Mouse (Mus musculus): Measurements from ENCODE around the gene Dut. TPM values are rescaled to one million over a fixed set of nuclear protein-coding genes. Genes with fewer than 3 reads are reported as not detected.

Dut gene
- polyA plus RNA-seq, 1 experiment, result 15.8 TPM

DNA sequence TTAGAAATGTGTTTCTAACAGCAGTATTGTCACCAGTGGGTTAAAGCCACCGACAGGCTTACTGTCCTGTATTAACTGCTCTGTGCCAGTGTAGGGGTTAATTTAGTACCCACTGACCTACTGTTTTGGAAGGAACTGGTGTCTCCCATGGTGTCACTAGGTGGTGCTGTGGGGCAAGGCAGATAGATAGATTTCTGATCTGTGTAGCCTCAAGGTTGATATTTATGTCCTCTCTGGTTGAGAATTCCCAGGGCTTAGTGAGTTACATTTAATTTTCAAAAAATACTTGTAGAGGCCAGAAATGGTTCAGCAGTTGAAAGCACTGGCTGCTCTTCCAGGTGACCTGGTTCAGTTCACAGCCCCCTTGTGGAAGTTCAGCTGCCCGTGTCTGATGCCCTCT is 5.3 kb downstream of the Dut start:
- TF ChIP-seq POLR2A (IDR thresholded peaks at IDR 0.05; ENCODE audit: low read depth, low read length) (no peak), CTCF (conservative IDR thresholded peaks at IDR 0.05; ENCODE audit: insufficient read depth, insufficient read length, low read depth, low read length) (peak; percentile 61)
- Histone ChIP-seq H3K36me3 (ENCODE audit: control insufficient read depth, insufficient read depth, low read length) (no peaks in the 10 kb centered on the region; the same call in 1 of the 2 replicates), H3K27me3 (replicated peaks; ENCODE audit: control insufficient read depth, insufficient read depth, low read length) (no peaks in the 10 kb centered on the region), H3K4me3 (ENCODE audit: insufficient read depth, low read depth, low read length) (no peak overlapping the region), H3K27ac (ENCODE audit: insufficient read depth, low read depth, low read length) (no peak overlapping the region), H3K4me1 (ENCODE audit: control insufficient read depth, insufficient read depth, low read length) (0 out of 2 replicates have a peak, but pooled peaks cover 4% of the 10 kb centered on the region)
- 23% methylated on average over 2 of the region's 2 CpGs for WGBS
- DNase-seq, result peak; percentile 54

DNA sequence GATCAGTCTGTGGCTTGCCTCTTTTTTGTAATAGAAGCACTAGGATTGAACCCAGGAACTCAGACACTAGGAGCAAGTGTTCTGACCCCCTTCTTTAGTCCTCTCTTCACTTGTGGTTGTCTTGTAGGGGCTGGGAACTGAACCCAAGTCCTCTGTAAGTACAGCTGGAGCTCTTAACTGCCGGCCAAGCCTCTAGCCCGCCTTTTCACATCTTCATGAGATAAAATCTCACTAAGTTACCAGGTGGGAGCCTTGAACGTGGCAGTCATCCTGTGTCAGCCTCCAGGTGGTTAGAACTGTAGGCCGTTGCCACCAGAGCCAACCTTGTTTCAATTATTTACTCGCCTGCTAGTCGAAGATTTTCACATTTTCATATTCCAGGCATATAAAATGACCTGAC is 6.7 kb downstream of the Dut start:
- no peak for DNase-seq
- TF ChIP-seq POLR2A (IDR thresholded peaks at IDR 0.05; ENCODE audit: low read depth, low read length) (no peak), CTCF (conservative IDR thresholded peaks at IDR 0.05; ENCODE audit: insufficient read depth, insufficient read length, low read depth, low read length) (no peak)
- H3K4me1 ChIP-seq (ENCODE audit: control insufficient read depth, insufficient read depth, low read length), result no peaks in the 10 kb centered on the region
- no peaks in the 10 kb centered on the region for H3K27me3 ChIP-seq (replicated peaks; ENCODE audit: control insufficient read depth, insufficient read depth, low read length)
- H3K4me3 ChIP-seq (ENCODE audit: insufficient read depth, low read depth, low read length), result no peak overlapping the region
- H3K36me3 ChIP-seq (ENCODE audit: control insufficient read depth, insufficient read depth, low read length), result no peaks in the 10 kb centered on the region; the same call in 1 of the 2 replicates
- no peak overlapping the region for H3K27ac ChIP-seq (ENCODE audit: insufficient read depth, low read depth, low read length)
- 94% methylated on average over 6 of the region's 6 CpGs for WGBS

DNA sequence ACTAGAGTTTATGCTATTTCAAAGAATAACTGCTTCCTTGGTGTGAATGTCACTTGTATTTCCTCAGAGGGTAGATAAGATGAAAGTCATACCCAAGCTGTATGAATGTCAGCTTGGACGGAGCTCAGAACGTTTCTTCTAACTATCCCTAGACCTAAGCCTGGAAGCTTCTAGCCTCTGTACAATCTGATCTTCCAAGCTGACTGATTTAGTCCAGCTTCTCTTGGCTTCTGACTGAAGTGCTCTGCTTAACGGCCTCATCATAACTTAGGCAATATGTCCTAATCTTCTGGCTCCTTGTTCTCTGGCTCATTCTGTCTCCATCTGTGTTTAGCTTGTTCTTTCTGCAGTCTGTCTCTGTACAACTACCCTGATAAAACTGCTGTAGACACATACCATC is 7.6 kb downstream of the Dut start:
- DNase-seq, result no peak
- WGBS, result 89% methylated on average over 3 of the region's 3 CpGs
- no peak overlapping the region for H3K4me3 ChIP-seq (ENCODE audit: insufficient read depth, low read depth, low read length)
- H3K4me1 ChIP-seq (ENCODE audit: control insufficient read depth, insufficient read depth, low read length), result no peaks in the 10 kb centered on the region
- H3K36me3 ChIP-seq (ENCODE audit: control insufficient read depth, insufficient read depth, low read length), result no peaks in the 10 kb centered on the region; the same call in 1 of the 2 replicates
- H3K27me3 ChIP-seq (replicated peaks; ENCODE audit: control insufficient read depth, insufficient read depth, low read length), result no peaks in the 10 kb centered on the region
- TF ChIP-seq CTCF (conservative IDR thresholded peaks at IDR 0.05; ENCODE audit: insufficient read depth, insufficient read length, low read depth, low read length), result no peak
- no peak for TF ChIP-seq POLR2A (IDR thresholded peaks at IDR 0.05; ENCODE audit: low read depth, low read length)
- H3K27ac ChIP-seq (ENCODE audit: insufficient read depth, low read depth, low read length), result no peak overlapping the region

DNA sequence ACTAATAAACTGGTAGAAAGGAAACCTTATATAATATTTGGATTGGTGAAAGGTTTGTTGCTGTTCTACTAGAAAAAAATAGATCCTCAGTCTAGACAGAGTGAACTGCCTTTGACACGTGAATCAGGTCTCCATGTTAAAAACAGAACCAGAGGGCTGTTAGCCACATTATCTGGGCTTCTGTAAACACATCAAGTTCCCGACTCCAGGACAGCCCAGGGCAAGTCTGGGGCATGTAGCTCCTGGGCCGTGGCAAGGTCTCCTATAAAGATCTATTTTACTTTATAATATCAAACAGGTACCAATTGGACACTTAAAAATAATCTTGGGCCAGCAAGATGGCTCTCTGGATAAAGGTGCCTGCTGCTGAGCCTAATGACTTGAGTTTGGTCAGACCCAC is 8.9 kb downstream of the Dut start:
- TF ChIP-seq POLR2A (IDR thresholded peaks at IDR 0.05; ENCODE audit: low read depth, low read length) (no peak), CTCF (conservative IDR thresholded peaks at IDR 0.05; ENCODE audit: insufficient read depth, insufficient read length, low read depth, low read length) (no peak)
- no peak overlapping the region for H3K4me3 ChIP-seq (ENCODE audit: insufficient read depth, low read depth, low read length)
- no peaks in the 10 kb centered on the region for H3K27me3 ChIP-seq (replicated peaks; ENCODE audit: control insufficient read depth, insufficient read depth, low read length)
- H3K36me3 ChIP-seq (ENCODE audit: control insufficient read depth, insufficient read depth, low read length), result no peaks in the 10 kb centered on the region; the same call in 1 of the 2 replicates
- DNase-seq, result no peak
- peaks cover 4% of the 10 kb centered on the region; the same call in 1 of the 2 replicates for H3K4me1 ChIP-seq (ENCODE audit: control insufficient read depth, insufficient read depth, low read length)
- no peak overlapping the region for H3K27ac ChIP-seq (ENCODE audit: insufficient read depth, low read depth, low read length)
- WGBS, result 71% methylated on average over 3 of the region's 3 CpGs

DNA sequence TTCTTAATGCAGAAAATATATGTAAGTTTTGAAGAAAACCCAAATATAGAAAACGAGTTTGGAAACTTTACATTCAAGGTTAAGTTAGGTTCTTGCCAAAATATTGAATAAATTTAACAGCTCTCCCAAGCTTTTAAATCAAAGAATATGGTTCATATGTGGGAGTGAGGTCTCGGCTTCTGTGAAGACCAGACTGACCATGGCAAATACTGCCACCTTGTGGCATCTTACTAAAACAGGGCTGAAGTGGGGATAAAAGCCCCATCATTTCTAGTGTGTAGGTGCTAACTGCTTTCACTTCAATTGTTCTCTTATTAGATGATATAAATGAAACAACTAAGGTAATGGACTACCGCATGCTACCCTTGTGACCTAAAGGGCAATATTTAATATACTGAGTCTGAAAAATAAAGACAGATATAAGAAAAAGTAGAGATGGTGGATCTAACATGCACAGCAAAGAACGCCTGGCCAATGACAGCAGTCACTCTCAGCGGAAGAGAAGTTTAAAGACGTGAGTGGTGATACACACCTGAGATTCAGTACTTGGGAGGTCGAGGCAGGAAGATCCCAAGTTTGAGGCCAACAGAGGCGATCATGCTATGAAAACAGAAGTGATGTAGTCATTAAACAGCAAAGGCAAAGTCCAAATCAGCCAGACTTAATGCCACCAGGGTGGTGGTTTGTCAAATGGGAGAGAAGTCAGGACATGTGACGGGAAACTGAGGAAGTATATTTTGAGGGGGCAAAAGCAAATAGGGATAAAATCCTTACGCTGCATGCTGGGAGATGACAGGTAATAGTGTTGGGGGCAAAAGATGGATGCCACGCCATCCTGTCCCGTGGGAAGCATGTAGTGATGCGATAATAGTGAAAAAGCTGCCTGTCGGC is 12.5 kb downstream of the Dut start:
- TF ChIP-seq POLR2A (IDR thresholded peaks at IDR 0.05; ENCODE audit: low read depth, low read length) (no peak), CTCF (conservative IDR thresholded peaks at IDR 0.05; ENCODE audit: insufficient read depth, insufficient read length, low read depth, low read length) (peak; percentile 60)
- no peaks in the 10 kb centered on the region; the same call in 1 of the 2 replicates for H3K36me3 ChIP-seq (ENCODE audit: control insufficient read depth, insufficient read depth, low read length)
- no peaks in the 10 kb centered on the region for H3K27me3 ChIP-seq (replicated peaks; ENCODE audit: control insufficient read depth, insufficient read depth, low read length)
- no peak overlapping the region for H3K4me3 ChIP-seq (ENCODE audit: insufficient read depth, low read depth, low read length)
- peaks cover 4% of the 10 kb centered on the region; the same call in 1 of the 2 replicates for H3K4me1 ChIP-seq (ENCODE audit: control insufficient read depth, insufficient read depth, low read length)
- 82% methylated on average over 14 of the region's 14 CpGs for WGBS
- DNase-seq, result peak; percentile 52
- no peak overlapping the region for H3K27ac ChIP-seq (ENCODE audit: insufficient read depth, low read depth, low read length)

DNA sequence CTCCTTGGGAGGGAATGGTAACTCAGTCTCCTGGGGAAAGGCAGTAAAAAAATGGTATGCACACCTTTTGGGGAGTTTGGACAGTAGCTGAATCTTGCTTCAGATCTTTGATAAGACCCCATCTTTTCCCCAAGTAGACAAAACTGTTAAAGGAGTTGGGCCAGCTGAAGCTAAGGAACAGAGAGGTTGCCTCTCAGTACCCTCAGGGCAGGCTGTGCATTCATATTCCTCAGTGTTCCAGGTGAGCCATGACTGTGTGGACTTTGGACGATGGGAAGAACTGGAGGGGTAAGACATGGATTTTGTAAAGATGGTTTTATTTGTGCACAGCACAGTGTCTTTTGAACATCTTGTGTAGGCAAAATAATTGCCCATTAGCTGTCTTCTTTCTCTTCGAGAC is 13.3 kb downstream of the Dut start:
- Histone ChIP-seq H3K4me1 (ENCODE audit: control insufficient read depth, insufficient read depth, low read length) (peaks cover 4% of the 10 kb centered on the region; the same call in 1 of the 2 replicates), H3K27ac (ENCODE audit: insufficient read depth, low read depth, low read length) (no peak overlapping the region), H3K27me3 (replicated peaks; ENCODE audit: control insufficient read depth, insufficient read depth, low read length) (no peaks in the 10 kb centered on the region), H3K36me3 (ENCODE audit: control insufficient read depth, insufficient read depth, low read length) (no peaks in the 10 kb centered on the region; the same call in 1 of the 2 replicates), H3K4me3 (ENCODE audit: insufficient read depth, low read depth, low read length) (no peak overlapping the region)
- TF ChIP-seq CTCF (conservative IDR thresholded peaks at IDR 0.05; ENCODE audit: insufficient read depth, insufficient read length, low read depth, low read length), result no peak
- no peak for TF ChIP-seq POLR2A (IDR thresholded peaks at IDR 0.05; ENCODE audit: low read depth, low read length)
- 67% methylated on average over 2 of the region's 2 CpGs for WGBS
- no peak for DNase-seq

DNA sequence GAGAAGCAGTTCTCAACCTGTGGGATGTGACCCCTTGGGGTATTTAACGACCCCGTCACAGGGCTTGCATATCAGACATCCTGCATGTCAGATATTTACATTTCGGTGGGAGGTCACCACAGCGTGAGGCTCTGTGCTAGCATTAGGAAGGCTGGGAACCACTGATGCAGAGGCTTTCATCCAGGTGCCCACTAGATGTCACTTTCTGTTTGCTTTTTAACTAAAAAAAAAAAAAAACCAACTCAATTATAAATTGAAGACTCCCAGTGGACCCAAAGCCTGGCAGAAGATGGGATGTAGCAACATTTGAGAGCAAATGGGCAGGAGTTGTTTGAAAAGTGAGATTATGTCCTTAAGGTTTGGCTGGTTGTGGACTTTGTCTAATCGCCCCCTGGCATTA is 16.1 kb downstream of the Dut start:
- 19% methylated on average over 5 of the region's 5 CpGs for WGBS
- Histone ChIP-seq H3K27ac (ENCODE audit: insufficient read depth, low read depth, low read length) (no peak overlapping the region), H3K27me3 (replicated peaks; ENCODE audit: control insufficient read depth, insufficient read depth, low read length) (no peaks in the 10 kb centered on the region), H3K36me3 (ENCODE audit: control insufficient read depth, insufficient read depth, low read length) (no peaks in the 10 kb centered on the region), H3K4me1 (ENCODE audit: control insufficient read depth, insufficient read depth, low read length) (peaks cover 4% of the 10 kb centered on the region; the same call in 1 of the 2 replicates), H3K4me3 (ENCODE audit: insufficient read depth, low read depth, low read length) (no peak overlapping the region)
- no peak for TF ChIP-seq POLR2A (IDR thresholded peaks at IDR 0.05; ENCODE audit: low read depth, low read length)
- peak; percentile 37; the same call in 1 of the 2 replicates for TF ChIP-seq CTCF (conservative IDR thresholded peaks at IDR 0.05; ENCODE audit: insufficient read depth, insufficient read length, low read depth, low read length)
- DNase-seq, result peak; percentile 12
